Mouse (Mus musculus): ENCODE measurements at regions not wholly inside any gene's neighbourhood (a gene's known extent, or its start where the extent isn't known, plus 50 kb on each side); places are given as distances from the start of the nearest gene placed in this dataset.

- no peak overlapping the region for H3K4me2 ChIP-seq (replicated peaks; ENCODE audit: low read depth, low read length)
- H3K9me3 ChIP-seq (ENCODE audit: low read length), result no peaks in the 10 kb centered on the region
- no peaks in the 10 kb centered on the region for H3K4me1 ChIP-seq (ENCODE audit: insufficient read depth, low read length)
- H3K27ac ChIP-seq (ENCODE audit: low read length), result no peak overlapping the region
- H3K36me3 ChIP-seq (ENCODE audit: insufficient read depth, low read length), result no peaks in the 10 kb centered on the region
- no peak overlapping the region for H3K4me3 ChIP-seq (ENCODE audit: low read length)
- WGBS, result 60% methylated on average over 7 of the region's 7 CpGs
- no peak for ATAC-seq (ENCODE audit: low FRiP score, low TSS enrichment)
- H3K27me3 ChIP-seq (ENCODE audit: insufficient read depth, low read length), result no peaks in the 10 kb centered on the region
- H3K9ac ChIP-seq (replicated peaks; ENCODE audit: low read length), result no peak overlapping the region
These were observed 111.2 kb upstream of the Htr2a start for GRCm38 (mm10) chr14:74529368-74529951.

GRCm38 (mm10) chr14:74538187-74538586 lies 102.5 kb upstream of the Htr2a start:
- H3K27ac ChIP-seq (ENCODE audit: low read length), result no peak overlapping the region
- 88% methylated on average over 2 of the region's 2 CpGs for WGBS
- no peak overlapping the region for H3K4me2 ChIP-seq (replicated peaks; ENCODE audit: low read depth, low read length)
- no peak for ATAC-seq (ENCODE audit: low FRiP score, low TSS enrichment)
- no peak overlapping the region for H3K9ac ChIP-seq (replicated peaks; ENCODE audit: low read length)
- no peak overlapping the region for H3K4me3 ChIP-seq (ENCODE audit: low read length)
- no peaks in the 10 kb centered on the region for H3K27me3 ChIP-seq (ENCODE audit: insufficient read depth, low read length)
- no peaks in the 10 kb centered on the region for H3K4me1 ChIP-seq (ENCODE audit: insufficient read depth, low read length)
- no peaks in the 10 kb centered on the region for H3K9me3 ChIP-seq (ENCODE audit: low read length)
- no peaks in the 10 kb centered on the region for H3K36me3 ChIP-seq (ENCODE audit: insufficient read depth, low read length)

DNA sequence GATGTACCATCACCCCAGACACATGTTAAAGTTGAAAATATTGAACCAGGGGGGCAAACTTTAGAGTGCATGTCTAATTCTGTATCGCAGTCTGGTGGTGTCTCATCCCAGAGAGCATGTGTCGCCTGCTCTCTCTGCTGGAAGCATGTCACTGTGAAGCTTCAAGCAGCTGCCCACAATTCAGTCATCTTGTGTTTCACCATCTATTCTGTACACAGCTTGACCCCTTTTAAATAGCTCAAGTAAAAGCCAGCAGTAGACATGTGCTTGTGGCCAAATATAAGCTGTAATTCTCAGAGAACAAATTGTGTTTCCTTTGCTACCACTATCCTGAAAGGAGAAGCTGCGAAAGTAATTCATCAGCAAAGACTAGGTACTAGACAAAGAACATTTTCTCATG lies 96.6 kb upstream of the Htr2a start:
- H3K4me2 ChIP-seq (replicated peaks; ENCODE audit: low read depth, low read length), result no peak overlapping the region
- H3K9me3 ChIP-seq (ENCODE audit: low read length), result no peaks in the 10 kb centered on the region
- H3K36me3 ChIP-seq (ENCODE audit: insufficient read depth, low read length), result no peaks in the 10 kb centered on the region
- H3K4me1 ChIP-seq (ENCODE audit: insufficient read depth, low read length), result no peaks in the 10 kb centered on the region
- no peak overlapping the region for H3K9ac ChIP-seq (replicated peaks; ENCODE audit: low read length)
- 90% methylated on average over 3 of the region's 3 CpGs for WGBS
- ATAC-seq (ENCODE audit: low FRiP score, low TSS enrichment), result no peak
- H3K27me3 ChIP-seq (ENCODE audit: insufficient read depth, low read length), result no peaks in the 10 kb centered on the region
- H3K27ac ChIP-seq (ENCODE audit: low read length), result no peak overlapping the region
- no peak overlapping the region for H3K4me3 ChIP-seq (ENCODE audit: low read length)

- no peak overlapping the region for H3K4me3 ChIP-seq (ENCODE audit: low read length)
- H3K27me3 ChIP-seq (ENCODE audit: insufficient read depth, low read length), result no peaks in the 10 kb centered on the region
- ATAC-seq (ENCODE audit: low FRiP score, low TSS enrichment), result no peak
- no peak overlapping the region for H3K4me2 ChIP-seq (replicated peaks; ENCODE audit: low read depth, low read length)
- no peaks in the 10 kb centered on the region for H3K36me3 ChIP-seq (ENCODE audit: insufficient read depth, low read length)
- no peaks in the 10 kb centered on the region for H3K9me3 ChIP-seq (ENCODE audit: low read length)
- H3K9ac ChIP-seq (replicated peaks; ENCODE audit: low read length), result no peak overlapping the region
- 90% methylated on average over 2 of the region's 2 CpGs for WGBS
- no peaks in the 10 kb centered on the region for H3K4me1 ChIP-seq (ENCODE audit: insufficient read depth, low read length)
- H3K27ac ChIP-seq (ENCODE audit: low read length), result no peak overlapping the region
These were observed 89.5 kb upstream of the Htr2a start for GRCm38 (mm10) chr14:74551091-74551490.

DNA sequence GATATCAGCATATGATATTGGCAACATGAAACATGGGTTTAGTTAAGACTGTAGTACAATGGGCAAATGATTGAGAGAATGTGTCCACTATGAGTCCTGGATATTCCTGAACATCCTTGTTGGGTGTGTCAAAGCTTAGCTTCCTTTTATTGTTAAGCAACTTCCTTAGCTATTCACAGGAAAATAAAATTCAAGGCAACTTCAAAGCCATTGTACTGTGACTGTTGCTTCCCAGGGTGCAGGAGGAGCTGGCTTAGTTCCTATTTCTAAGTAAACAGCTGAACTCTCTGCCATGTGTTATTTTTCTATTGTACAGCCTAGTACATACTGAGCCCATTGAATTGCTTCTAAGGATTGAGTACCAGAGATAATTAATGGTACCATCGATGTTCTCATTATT lies 87.0 kb upstream of the Htr2a start:
- Histone ChIP-seq H3K4me3 (ENCODE audit: low read length) (no peak overlapping the region), H3K27me3 (ENCODE audit: insufficient read depth, low read length) (no peaks in the 10 kb centered on the region), H3K4me1 (ENCODE audit: insufficient read depth, low read length) (no peaks in the 10 kb centered on the region), H3K9ac (replicated peaks; ENCODE audit: low read length) (no peak overlapping the region), H3K36me3 (ENCODE audit: insufficient read depth, low read length) (no peaks in the 10 kb centered on the region), H3K9me3 (ENCODE audit: low read length) (no peaks in the 10 kb centered on the region), H3K4me2 (replicated peaks; ENCODE audit: low read depth, low read length) (no peak overlapping the region), H3K27ac (ENCODE audit: low read length) (no peak overlapping the region)
- WGBS, result 48% methylated on average over 1 of the region's 1 CpGs
- ATAC-seq (ENCODE audit: low FRiP score, low TSS enrichment), result peak; percentile 84

DNA sequence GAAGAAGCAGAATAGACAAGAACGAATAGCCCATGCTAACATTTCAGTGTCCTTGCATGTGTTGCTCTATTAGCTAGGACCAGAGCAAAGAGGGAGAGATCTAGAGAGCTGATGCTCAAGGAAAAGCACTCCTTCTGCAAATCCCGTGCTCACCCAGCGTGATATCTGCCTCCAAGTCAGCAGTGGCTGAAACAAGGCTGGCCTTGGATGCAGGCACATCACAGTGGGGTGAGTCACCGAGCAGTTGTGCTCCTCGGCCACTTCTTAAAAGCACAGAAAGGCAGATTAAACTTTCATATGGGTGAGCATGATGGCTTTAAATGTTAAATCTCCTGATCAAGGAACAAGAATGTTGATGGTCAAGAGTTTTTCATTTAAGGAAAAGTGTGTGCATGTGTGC lies 82.3 kb upstream of the Htr2a start:
- ATAC-seq (ENCODE audit: low FRiP score, low TSS enrichment), result no peak
- Histone ChIP-seq H3K4me3 (ENCODE audit: low read length) (no peak overlapping the region), H3K9me3 (ENCODE audit: low read length) (no peaks in the 10 kb centered on the region), H3K4me2 (replicated peaks; ENCODE audit: low read depth, low read length) (no peak overlapping the region), H3K27ac (ENCODE audit: low read length) (no peak overlapping the region), H3K9ac (replicated peaks; ENCODE audit: low read length) (no peak overlapping the region), H3K27me3 (ENCODE audit: insufficient read depth, low read length) (no peaks in the 10 kb centered on the region), H3K36me3 (ENCODE audit: insufficient read depth, low read length) (no peaks in the 10 kb centered on the region), H3K4me1 (ENCODE audit: insufficient read depth, low read length) (no peaks in the 10 kb centered on the region)
- 58% methylated on average over 5 of the region's 5 CpGs for WGBS

Measured in kidney, embryonic 16.5 days (tissue).